Mouse (Mus musculus) embryonic facial prominence, embryonic 12.5 days (tissue): ENCODE measurements around the gene Sipa1l3. TPM values are rescaled to one million over a fixed set of nuclear protein-coding genes. Genes with fewer than 3 reads are reported as not detected.

Source experiments
- ATAC-seq: fragments of 200-750 bp; cut with Nextera tagmentation; 2 replicates; pipeline ENCODE4 v1.8.0; 2017; ENCODE audit not compliant: insufficient number of reproducible peaks, insufficient read depth, low FRiP score, low TSS enrichment
- H3K27ac ChIP-seq: fragments of 300-500 bp; sonication (generic); 2 replicates; pipeline ENCODE4 v1.5.1; 2016; ENCODE audit warnings: mild to moderate bottlenecking
- H3K27me3 ChIP-seq: fragments of 300-500 bp; sonication (generic); 2 replicates; pipeline ENCODE4 v1.6.1; 2016; ENCODE audit warnings: mild to moderate bottlenecking, moderate library complexity
- H3K36me3 ChIP-seq: fragments of 300-500 bp; sonication (generic); 2 replicates; pipeline ENCODE4 v1.6.1; 2016; ENCODE audit warnings: mild to moderate bottlenecking
- H3K4me1 ChIP-seq: fragments of 300-500 bp; sonication (generic); 2 replicates; pipeline ENCODE4 v1.6.1; 2016
- H3K4me2 ChIP-seq: fragments of 300-500 bp; sonication (generic); replicated peaks from 2 replicates; pipeline ENCODE4 v1.6.1; 2016; ENCODE audit warnings: mild to moderate bottlenecking, moderate library complexity
- H3K4me3 ChIP-seq: fragments of 300-500 bp; sonication (generic); 2 replicates; pipeline ENCODE4 v1.5.1; 2016; ENCODE audit warnings: mild to moderate bottlenecking
- H3K9ac ChIP-seq: fragments of 300-500 bp; sonication (generic); 2 replicates; pipeline ENCODE4 v1.6.1; 2016; ENCODE audit warnings: mild to moderate bottlenecking, moderate library complexity
- H3K9me3 ChIP-seq: fragments of 300-500 bp; sonication (generic); 2 replicates; pipeline ENCODE4 v1.6.1; 2016; ENCODE audit warnings: mild to moderate bottlenecking, moderate library complexity
- WGBS: fragments of 180-500 bp; shearing (Covaris S2); methylation state at CpG from one replicate; pipeline ENCODE4 v1.1.7; 2016; 5-methylcytosine and 5-hydroxymethylcytosine counted together
- polyA plus RNA-seq: library from polyadenylated mRNA; unstranded; fragments of >200 nt; fragmentation: Nextera tagmentation; extraction: Ambion mirVana; gene quantifications from 2 replicates; pipeline ENCODE4 v1.2.1, GENCODE M21; 2016

Gene Sipa1l3
- polyA plus RNA-seq, 1 experiment from 2014 or later: 16.3 TPM

GRCm38 (mm10) chr7:29292458-29293098, 225.9 kb downstream of the Sipa1l3 start:
- H3K9me3 ChIP-seq: no peaks in the 10 kb centered on the region
- H3K9ac ChIP-seq: no peak overlapping the region
- peak overlapping the region; percentile 3; the same call in 1 of the 2 replicates for H3K4me2 ChIP-seq
- ATAC-seq: no peak
- H3K4me1 ChIP-seq: peaks cover 43% of the 10 kb centered on the region
- H3K36me3 ChIP-seq: no peaks in the 10 kb centered on the region
- H3K27me3 ChIP-seq: peaks cover 2% of the 10 kb centered on the region; the same call in 1 of the 2 replicates
- 30% methylated on average over 8 of the region's 8 CpGs for WGBS
- no peak overlapping the region for H3K4me3 ChIP-seq
- peak overlapping the region; percentile 60 for H3K27ac ChIP-seq

GRCm38 (mm10) chr7:29291616-29292457, 226.6 kb downstream of the Sipa1l3 start:
- no peaks in the 10 kb centered on the region for H3K36me3 ChIP-seq
- peak overlapping the region; percentile 3; the same call in 1 of the 2 replicates for H3K4me2 ChIP-seq
- no peak overlapping the region for H3K4me3 ChIP-seq
- peaks cover 2% of the 10 kb centered on the region; the same call in 1 of the 2 replicates for H3K27me3 ChIP-seq
- ATAC-seq: peak; percentile 30; the same call in 1 of the 2 replicates
- no peak overlapping the region for H3K9ac ChIP-seq
- WGBS: 24% methylated on average over 6 of the region's 7 CpGs
- peaks cover 43% of the 10 kb centered on the region for H3K4me1 ChIP-seq
- peak overlapping the region; percentile 60; the same call in 1 of the 2 replicates for H3K27ac ChIP-seq
- no peaks in the 10 kb centered on the region for H3K9me3 ChIP-seq

- Histone ChIP-seq H3K4me3 (no peak overlapping the region), H3K36me3 (no peaks in the 10 kb centered on the region), H3K27ac (peak overlapping the region; percentile 46; the same call in 1 of the 2 replicates), H3K27me3 (peaks cover 2% of the 10 kb centered on the region; the same call in 1 of the 2 replicates), H3K4me1 (peaks cover 43% of the 10 kb centered on the region), H3K9me3 (no peaks in the 10 kb centered on the region), H3K4me2 (no peak overlapping the region), H3K9ac (no peak overlapping the region)
- no peak for ATAC-seq
- 45% methylated on average over 11 of the region's 11 CpGs for WGBS
Measured at GRCm38 (mm10) chr7:29290691-29291485, 227.6 kb downstream of the Sipa1l3 start.

- H3K27ac ChIP-seq: 0 out of 2 replicates have a peak overlapping the region, but pooled peaks have one; percentile 38
- WGBS: 66% methylated on average over 6 of the region's 6 CpGs
- no peaks in the 10 kb centered on the region for H3K9me3 ChIP-seq
- H3K4me2 ChIP-seq: peak overlapping the region; percentile 89; the same call in 1 of the 2 replicates
- H3K9ac ChIP-seq: no peak overlapping the region
- peaks cover 43% of the 10 kb centered on the region for H3K4me1 ChIP-seq
- H3K27me3 ChIP-seq: peaks cover 2% of the 10 kb centered on the region; the same call in 1 of the 2 replicates
- ATAC-seq: no peak
- H3K36me3 ChIP-seq: no peaks in the 10 kb centered on the region
- peak overlapping the region; percentile 58 for H3K4me3 ChIP-seq
Measured at GRCm38 (mm10) chr7:29289856-29290255, 228.6 kb downstream of the Sipa1l3 start.

- Histone ChIP-seq H3K36me3 (no peaks in the 10 kb centered on the region), H3K4me2 (peak within 1 kb of the TSS; percentile 89), H3K4me1 (peaks cover 43% of the 10 kb centered on the region), H3K4me3 (peak within 1 kb of the TSS; percentile 58), H3K27ac (peak within 1 kb of the TSS; percentile 38; the same call in 1 of the 2 replicates), H3K9ac (peak within 1 kb of the TSS; percentile 47), H3K9me3 (no peaks in the 10 kb centered on the region), H3K27me3 (peaks cover 2% of the 10 kb centered on the region; the same call in 1 of the 2 replicates)
- no peak for ATAC-seq
- WGBS: under 1% methylated on average over 57 of the region's 59 CpGs
Measured at GRCm38 (mm10) chr7:29288942-29289638, 229.4 kb downstream of the Sipa1l3 start, which contains the start of gene Ppp1r14a. Gene Ppp1r14a (plus strand): TSS chr7:29289308.

- peaks cover 5% of the 10 kb centered on the region; the same call in 1 of the 2 replicates for H3K27me3 ChIP-seq
- no peaks in the 10 kb centered on the region for H3K36me3 ChIP-seq
- H3K27ac ChIP-seq: no peak overlapping the region
- H3K4me2 ChIP-seq: no peak overlapping the region
- WGBS: 82% methylated on average over 2 of the region's 2 CpGs
- H3K4me3 ChIP-seq: no peak overlapping the region
- no peak overlapping the region for H3K9ac ChIP-seq
- no peak for ATAC-seq
- H3K4me1 ChIP-seq: peaks cover 38% of the 10 kb centered on the region
- H3K9me3 ChIP-seq: no peaks in the 10 kb centered on the region
Measured at GRCm38 (mm10) chr7:29288079-29288478, 230.4 kb downstream of the Sipa1l3 start.

- no peak overlapping the region for H3K27ac ChIP-seq
- H3K9ac ChIP-seq: no peak overlapping the region
- ATAC-seq: no peak
- no peaks in the 10 kb centered on the region for H3K36me3 ChIP-seq
- no peak overlapping the region for H3K4me3 ChIP-seq
- H3K4me1 ChIP-seq: peaks cover 32% of the 10 kb centered on the region
- no peaks in the 10 kb centered on the region for H3K9me3 ChIP-seq
- peaks cover 10% of the 10 kb centered on the region for H3K27me3 ChIP-seq
- whole genome bisulfite sequencing: 81% methylated on average over 7 of the region's 7 CpGs
- H3K4me2 ChIP-seq: no peak overlapping the region
Measured at GRCm38 (mm10) chr7:29287481-29287880, 231.0 kb downstream of the Sipa1l3 start.

- Histone ChIP-seq H3K9me3 (no peaks in the 10 kb centered on the region), H3K36me3 (no peaks in the 10 kb centered on the region), H3K9ac (no peak overlapping the region), H3K27ac (no peak overlapping the region), H3K4me2 (no peak overlapping the region), H3K27me3 (peaks cover 35% of the 10 kb centered on the region), H3K4me3 (no peak overlapping the region), H3K4me1 (peaks cover 15% of the 10 kb centered on the region)
- ATAC-seq: no peak
- WGBS: 90% methylated on average over 6 of the region's 6 CpGs
Measured at GRCm38 (mm10) chr7:29284523-29284922, 233.9 kb downstream of the Sipa1l3 start.

GRCm38 (mm10) chr7:29283876-29284275, 234.6 kb downstream of the Sipa1l3 start:
- H3K4me1 ChIP-seq: peaks cover 10% of the 10 kb centered on the region
- no peak overlapping the region for H3K9ac ChIP-seq
- no peak overlapping the region for H3K4me3 ChIP-seq
- ATAC-seq: no peak
- 82% methylated on average over 4 of the region's 4 CpGs for WGBS
- no peak overlapping the region for H3K27ac ChIP-seq
- H3K27me3 ChIP-seq: peaks cover 35% of the 10 kb centered on the region
- no peaks in the 10 kb centered on the region for H3K36me3 ChIP-seq
- H3K9me3 ChIP-seq: no peaks in the 10 kb centered on the region
- no peak overlapping the region for H3K4me2 ChIP-seq

GRCm38 (mm10) chr7:29282074-29282554, 236.3 kb downstream of the Sipa1l3 start:
- Histone ChIP-seq H3K9ac (peak overlapping the region; percentile 60), H3K4me3 (peak overlapping the region; percentile 59), H3K27me3 (peaks cover 33% of the 10 kb centered on the region), H3K27ac (0 out of 2 replicates have a peak overlapping the region, but pooled peaks have one; percentile 69), H3K4me1 (peaks cover 5% of the 10 kb centered on the region), H3K9me3 (no peaks in the 10 kb centered on the region), H3K36me3 (no peaks in the 10 kb centered on the region), H3K4me2 (peak overlapping the region; percentile 99)
- WGBS: 12% methylated on average over 21 of the region's 21 CpGs
- no peak for ATAC-seq
